Mouse (Mus musculus): ENCODE results near the gene Plcxd2.

GRCm38 (mm10) chr16:45945649-45946048 lies 64.4 kb downstream of the Plcxd2 start:
- no peak for TF ChIP-seq POLR2A (IDR thresholded peaks at IDR 0.05; ENCODE audit: control insufficient read depth, extremely low read depth, insufficient read depth, low read length, poor library complexity)
- no peak for TF ChIP-seq CTCF (IDR thresholded peaks at IDR 0.05; ENCODE audit: borderline replicate concordance, control insufficient read depth, extremely low read depth, insufficient read depth, low read length, poor library complexity)

Data from thymus, adult 2 months (tissue).